Mouse (Mus musculus) MN1 (cell line): ENCODE data around the gene Scgb2b27.
"Not testable (repeated sequence)": the region's sequence is repeated elsewhere in the genome, so short reads cannot be mapped to it uniquely, and the experiment has no call there.

Experiments used
- DNase-seq: peaks from one replicate; pipeline ENCODE4 v3.0.0-alpha.2; 2016; ENCODE audit warnings: low spot score

Scgb2b27 gene

GRCm38 (mm10) chr7:34013842-34014241 lies at the start of gene Scgb2b27:
Gene Scgb2b27 (minus strand): TSS chr7:34013942.
- no peak for DNase-seq

GRCm38 (mm10) chr7:34036076-34036815 lies 22.5 kb upstream of the Scgb2b27 start:
- not testable (repeated sequence) for DNase-seq

GRCm38 (mm10) chr7:34034579-34034978 lies 20.8 kb upstream of the Scgb2b27 start:
- not testable (repeated sequence) for DNase-seq

- DNase-seq = no peak
Observed at GRCm38 (mm10) chr7:34030026-34030425, 16.3 kb upstream of the Scgb2b27 start.

GRCm38 (mm10) chr7:34027202-34027601 lies 13.5 kb upstream of the Scgb2b27 start:
- peak; percentile 46 for DNase-seq

- DNase-seq = no peak
Observed at GRCm38 (mm10) chr7:34025641-34026040, 11.9 kb upstream of the Scgb2b27 start.

- DNase-seq = not testable (repeated sequence)
Observed at GRCm38 (mm10) chr7:34021183-34021582, 7.4 kb upstream of the Scgb2b27 start, which contains the start of gene Scgb1b27. Gene Scgb1b27 (plus strand): TSS chr7:34021483.

- DNase-seq = peak; percentile 8
Observed at GRCm38 (mm10) chr7:33982281-33982680, 31.5 kb downstream of the Scgb2b27 start.
